Mouse (Mus musculus) ES-Bruce4 (cell line): ENCODE results near the gene E130308A19Rik.

Experiments used
- CTCF ChIP-seq: IDR thresholded peaks from one replicate; pipeline ENCODE4 v1.8.1; 2011; ENCODE audit warnings: low read depth, low read length
- EP300 ChIP-seq: IDR thresholded peaks from 2 replicates; pipeline ENCODE4 v1.6.1; 2011; ENCODE audit warnings: low read depth, low read length; ENCODE audit not compliant: insufficient read depth
- POLR2A ChIP-seq: IDR thresholded peaks from one replicate; pipeline ENCODE4 v1.8.1; 2011; ENCODE audit warnings: low read length; ENCODE audit not compliant: insufficient read depth

DNA sequence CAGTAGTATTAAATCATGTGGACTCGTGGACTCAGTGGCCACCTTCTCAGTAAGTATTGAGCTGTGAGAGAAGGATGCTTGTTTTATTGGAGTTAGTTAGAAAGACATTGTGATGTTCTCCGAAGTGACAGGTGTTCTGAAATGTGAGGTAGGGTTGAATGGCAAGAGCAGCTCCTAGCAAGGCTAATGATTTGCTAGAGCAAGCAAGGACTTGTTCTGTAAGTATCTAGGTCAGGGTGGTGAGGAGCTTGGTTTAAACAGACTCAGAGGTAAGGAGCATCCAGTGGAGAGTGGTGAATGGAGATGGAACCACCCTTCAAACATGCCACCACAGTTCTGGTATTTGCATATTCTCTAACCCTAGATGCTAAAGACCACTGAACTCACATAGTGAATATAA, 16.6 kb downstream of the E130308A19Rik start:
- no peak for TF ChIP-seq CTCF
- TF ChIP-seq POLR2A, result no peak
- no peak for TF ChIP-seq EP300
